Mouse (Mus musculus) forelimb bud, embryonic 11.5 days (tissue): ENCODE measurements around the gene Arfrp1.
A peak's percentile ranks its signal among the peaks of the same experiment; 100 is the strongest.

Experiments used
- DNase-seq: peaks from one replicate; pipeline ENCODE4 v3.0.0-alpha.2; 2012; ENCODE audit warnings: low read depth, low spot score

The Arfrp1 gene

DNA sequence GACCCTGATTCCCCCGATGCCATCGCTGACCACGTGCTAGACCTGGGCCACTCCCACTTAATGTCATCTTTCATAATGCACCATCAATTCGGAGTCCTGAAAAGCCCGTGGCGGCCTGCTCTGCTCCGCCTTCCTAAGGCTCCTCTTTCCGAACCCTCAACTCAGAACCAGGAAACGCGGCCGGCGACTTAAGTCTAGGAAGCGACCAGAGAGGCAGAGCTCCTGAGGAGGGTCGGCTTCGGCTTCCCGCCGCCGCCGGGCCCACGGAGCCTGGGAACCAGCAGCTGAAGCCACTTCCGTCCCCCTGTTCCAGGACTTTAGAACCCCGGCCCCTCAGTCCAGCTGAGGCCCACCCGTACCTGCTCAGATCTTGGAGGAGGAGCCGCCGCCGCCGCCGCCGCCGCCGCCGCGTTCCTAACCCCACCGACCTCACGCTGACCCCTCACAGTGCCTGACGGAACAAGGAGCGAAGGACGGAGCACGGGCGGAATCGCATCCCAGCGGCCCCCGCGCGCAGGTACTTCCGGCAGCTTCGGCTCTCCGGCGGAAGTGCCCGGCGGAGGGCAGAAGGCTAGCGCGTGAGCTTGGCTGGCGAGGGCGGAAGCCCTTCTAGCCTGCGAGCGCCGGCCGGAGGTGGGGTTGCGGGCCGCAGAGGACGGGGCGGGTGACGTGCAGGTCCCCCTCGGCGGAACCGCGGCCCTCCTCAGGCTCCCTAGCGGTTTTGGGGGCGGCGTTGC lies at the start of gene Arfrp1, which contains the start of gene Zgpat:
Arfrp1 (minus strand) TSS at position 545 of the 737 bp plus-strand sequence.
Zgpat (plus strand) TSS at position 69 of the 737 bp plus-strand sequence.
- peak; percentile 81 for DNase-seq

DNA sequence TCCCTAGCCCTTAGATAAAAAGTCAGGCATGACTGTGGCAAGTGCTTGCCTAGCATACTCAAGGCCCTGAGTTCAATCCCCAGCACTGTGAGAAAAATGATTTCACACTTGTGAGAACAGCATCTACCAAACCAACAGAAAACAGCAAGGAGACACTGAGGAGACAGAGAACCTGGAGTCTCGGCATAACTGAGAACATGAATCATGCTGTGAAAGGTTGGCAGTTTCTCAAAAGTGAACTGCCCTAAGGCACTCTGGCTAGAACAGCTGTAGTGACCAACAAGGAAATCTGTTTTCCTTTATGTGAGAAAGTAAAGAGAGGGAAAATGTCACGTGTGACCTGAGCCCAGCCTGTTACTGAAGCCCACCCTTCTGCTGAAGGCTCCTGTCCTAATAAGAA lies 47.9 kb upstream of the Arfrp1 start:
- DNase-seq, result no peak

DNA sequence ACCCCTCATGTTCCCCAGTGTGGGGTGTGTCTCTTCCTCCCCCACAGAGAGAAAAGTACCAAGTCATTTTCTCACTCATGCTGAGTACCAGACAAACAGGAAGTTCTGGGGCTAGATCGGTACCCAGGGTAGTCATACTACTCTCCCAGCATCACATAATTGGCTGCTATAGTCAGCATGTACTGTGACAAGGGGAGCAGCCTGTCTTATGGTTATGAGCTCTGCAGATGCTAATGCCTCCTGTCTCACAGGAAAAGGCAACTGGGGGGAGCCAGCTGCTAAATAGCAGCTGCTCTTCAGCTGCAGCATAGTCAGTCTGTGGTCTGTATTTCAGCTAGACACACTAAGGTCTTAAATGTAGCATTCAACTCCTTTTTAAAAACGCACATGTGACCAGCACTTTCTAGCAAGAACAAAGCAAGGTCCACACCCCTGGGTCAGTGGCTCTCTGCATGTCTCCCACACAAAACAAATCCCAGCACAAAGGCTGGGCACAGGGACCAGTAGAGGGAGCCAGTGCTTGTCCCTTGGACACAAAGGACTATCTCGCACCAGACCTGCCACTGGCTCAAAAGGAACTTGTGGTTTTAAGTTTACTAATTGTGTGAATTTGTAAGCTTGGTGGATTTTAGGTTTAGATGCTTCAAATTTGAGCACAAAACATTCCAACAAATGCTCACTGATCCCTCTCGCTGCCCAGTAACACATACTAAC lies 45.7 kb upstream of the Arfrp1 start:
- DNase-seq, result peak; percentile 61

DNA sequence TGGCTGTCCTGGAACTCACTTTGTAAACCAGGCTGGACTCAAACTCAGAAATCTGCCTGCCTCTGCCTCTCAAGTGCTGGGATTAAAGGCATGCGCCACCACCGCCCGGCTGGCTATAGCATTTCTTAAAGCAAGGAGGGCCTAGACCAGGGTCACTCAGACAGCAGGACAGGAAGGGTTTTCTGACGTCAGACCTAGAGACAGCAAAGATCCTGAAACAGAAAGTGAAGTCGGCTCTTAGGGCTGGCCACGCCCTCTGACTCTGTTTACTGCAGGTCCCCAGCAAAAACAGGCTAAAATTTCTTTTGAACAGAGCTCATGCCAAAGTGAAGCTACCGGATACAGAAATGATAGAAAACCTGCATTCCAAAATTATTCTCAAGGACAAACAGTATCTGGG lies 44.4 kb upstream of the Arfrp1 start:
- no peak for DNase-seq

DNA sequence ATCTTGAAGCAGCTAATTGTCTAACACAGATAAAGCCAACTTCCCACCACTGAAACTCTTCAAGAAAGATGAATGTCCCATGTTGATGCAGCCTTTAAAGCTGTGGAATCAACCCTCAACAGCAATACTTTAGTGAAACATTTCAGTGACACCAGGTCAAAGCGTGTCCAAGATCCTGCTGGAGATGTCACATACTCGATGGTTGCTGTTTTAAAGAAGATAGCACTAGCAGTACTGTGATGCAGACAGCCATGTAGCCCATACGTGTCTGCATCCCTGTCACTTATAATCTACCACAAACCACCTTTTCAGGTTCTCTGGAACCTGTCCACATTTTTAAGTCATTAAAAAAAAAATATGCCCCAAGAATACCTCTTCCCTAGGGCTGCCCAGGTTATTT lies 38.5 kb upstream of the Arfrp1 start:
- no peak for DNase-seq

DNA sequence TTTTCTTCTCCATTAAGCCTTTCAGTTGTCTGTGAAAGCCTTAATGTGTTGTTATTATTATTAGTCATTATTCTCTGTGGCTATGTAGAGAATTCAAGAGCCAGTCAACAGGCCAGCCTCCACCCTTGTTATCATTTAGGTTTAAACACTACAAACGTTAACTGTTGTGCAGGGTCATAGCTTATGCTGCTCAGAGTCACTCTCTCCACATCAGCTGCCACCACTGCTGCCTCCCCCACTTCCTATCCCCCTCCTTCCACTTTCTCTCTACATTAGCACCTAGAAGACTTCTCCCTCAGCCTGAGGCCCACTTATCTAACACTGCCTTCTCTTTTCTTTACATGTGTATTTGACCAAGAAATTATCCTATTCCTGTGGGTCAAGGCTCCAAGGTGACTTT lies 36.3 kb upstream of the Arfrp1 start:
- DNase-seq, result no peak

DNA sequence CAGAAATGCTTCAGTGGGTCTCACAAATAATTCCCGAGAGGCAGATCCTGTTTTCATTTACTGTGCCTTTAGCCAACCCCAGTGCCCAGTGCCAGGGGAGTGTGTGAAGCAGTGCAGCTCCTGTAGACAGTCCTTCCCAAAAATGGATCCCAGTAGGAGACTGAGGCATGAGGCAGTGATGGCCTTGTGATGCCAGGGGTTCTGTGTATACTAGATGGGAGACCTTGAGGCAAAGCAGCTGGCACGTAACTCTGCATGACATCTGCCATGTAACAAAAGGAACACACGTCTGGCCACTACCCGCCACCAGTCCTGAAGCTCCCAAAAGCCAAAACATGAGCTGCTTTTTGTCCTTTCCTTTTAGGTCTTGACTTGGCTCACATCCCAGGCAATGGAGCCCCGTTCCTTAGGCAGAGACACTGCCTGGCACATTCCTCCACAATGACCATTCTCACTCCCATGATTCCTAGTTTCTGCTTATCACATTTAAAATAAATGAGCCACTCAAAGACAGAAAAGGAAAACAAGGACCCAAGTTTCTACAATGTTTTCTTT lies 32.1 kb upstream of the Arfrp1 start:
- DNase-seq, result no peak

DNA sequence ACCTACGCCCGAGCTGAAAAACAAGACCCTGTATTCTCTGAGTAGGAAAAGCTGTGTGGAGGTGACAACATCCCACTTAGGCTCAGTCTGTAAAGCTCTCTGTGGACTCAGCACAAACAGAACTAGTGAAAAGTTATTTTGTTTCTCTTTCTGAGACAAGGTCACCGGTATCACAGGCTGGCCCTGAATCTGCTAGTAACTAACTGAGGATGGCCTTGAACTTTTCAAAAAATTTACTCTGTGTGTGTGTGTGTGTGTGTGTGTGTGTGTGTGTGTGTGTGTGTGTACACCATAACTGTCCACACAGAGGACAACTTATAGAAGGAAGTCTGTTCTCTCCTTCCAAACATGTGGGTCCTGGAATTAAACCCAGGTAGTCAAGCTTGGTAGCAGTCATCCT lies 28.9 kb upstream of the Arfrp1 start:
- no peak for DNase-seq

DNA sequence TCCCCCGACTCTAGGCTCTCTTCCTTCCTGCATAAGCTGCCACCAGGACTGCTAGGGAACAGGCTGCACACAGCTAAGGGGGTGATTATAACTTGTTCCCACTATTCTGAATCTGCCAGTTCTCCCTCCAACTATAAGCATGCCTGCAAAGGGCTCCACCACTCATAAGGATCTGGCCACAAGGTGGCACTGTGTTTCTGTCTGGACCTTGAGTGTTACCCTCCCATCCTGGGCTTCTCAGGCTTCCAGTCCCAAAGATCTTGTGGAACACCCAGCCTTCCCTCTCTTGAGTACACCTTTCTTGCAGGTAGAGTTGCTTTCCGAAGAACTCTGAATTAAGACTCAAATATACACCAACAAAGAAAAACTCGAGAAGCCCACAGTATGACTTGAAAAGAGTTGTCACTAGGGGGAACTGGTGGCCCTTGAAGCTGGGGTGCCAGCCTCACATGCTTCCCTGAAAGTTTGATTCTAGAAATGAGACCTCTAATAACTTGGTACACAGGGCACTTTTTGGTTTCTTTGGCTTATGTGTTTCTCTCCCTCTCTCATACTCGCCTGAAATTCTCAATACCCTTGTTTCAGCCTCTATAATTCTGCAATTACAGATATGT lies 27.5 kb upstream of the Arfrp1 start:
- peak; percentile 86 for DNase-seq

DNA sequence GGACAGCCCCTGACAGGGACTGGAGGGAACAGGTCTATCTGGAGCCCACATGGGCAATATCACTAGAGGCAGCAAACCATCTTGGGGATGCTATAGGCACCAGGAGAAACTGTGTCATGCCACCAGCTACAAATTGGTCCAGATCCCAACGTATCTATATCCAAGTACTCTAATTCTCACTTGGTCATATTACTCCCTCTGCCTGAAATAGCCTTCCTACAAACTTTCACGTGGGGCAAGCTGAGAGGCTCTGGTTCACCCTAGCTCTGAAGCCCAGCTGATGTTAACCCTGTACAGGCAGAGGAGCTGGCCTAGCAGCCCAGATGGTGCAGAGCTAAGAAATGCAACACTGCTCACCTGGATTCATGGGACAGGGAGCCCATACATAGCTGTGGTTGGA lies 26.3 kb upstream of the Arfrp1 start:
- no peak for DNase-seq

DNA sequence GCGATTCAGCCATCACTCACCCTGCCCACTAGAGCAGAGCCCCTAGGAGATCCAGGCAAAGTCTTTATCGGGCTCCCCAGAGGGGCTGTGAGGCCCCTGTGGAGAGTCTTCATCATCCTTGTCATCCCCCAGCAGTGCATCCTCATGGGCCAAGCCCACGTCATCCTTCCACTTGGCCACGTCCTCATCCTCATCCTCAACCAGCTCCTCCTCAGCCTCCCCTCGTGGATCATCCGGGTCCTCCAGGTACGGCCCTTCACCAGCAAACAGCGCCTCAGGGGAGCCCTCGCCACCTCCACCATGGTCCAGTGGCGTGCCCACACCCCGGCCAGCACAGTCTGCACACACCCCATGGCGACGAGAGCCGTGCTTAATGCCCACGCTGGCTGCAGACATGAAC lies 25.8 kb upstream of the Arfrp1 start:
- no peak for DNase-seq

DNA sequence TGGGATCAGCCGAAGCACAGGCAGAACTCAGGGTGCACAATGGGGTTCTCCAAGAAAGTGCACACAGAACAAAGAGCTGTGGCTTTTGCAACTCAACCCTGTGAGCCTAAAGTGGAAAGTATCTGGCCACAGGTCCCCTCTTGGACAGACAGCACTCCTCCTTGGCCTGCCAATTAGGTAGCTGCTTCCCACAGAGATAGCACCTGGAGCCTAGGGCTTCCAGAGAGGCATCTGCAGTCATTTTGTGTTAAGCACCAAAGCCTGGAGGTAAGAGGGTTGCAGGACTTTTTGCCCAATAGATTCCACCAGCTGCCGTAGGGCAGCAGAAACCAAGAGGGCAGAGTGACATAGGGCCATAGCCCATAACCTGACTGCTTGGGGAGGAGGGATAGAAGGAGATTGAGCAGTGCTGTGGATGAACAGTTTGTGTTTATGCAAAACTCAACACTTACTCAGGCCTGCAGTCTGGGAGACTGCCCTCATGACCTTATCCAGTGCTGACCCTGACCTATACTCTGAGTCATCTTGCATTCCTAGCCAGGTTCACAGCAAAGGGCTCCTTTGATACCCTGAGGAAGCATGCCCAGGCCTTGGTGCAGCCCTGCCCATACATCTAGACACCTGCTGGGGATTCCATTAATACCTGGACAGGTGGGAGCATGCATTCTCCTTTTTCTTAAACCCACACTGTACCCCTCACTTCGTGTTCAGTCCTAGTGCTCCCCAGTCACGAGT lies 25.1 kb upstream of the Arfrp1 start:
- no peak for DNase-seq

DNA sequence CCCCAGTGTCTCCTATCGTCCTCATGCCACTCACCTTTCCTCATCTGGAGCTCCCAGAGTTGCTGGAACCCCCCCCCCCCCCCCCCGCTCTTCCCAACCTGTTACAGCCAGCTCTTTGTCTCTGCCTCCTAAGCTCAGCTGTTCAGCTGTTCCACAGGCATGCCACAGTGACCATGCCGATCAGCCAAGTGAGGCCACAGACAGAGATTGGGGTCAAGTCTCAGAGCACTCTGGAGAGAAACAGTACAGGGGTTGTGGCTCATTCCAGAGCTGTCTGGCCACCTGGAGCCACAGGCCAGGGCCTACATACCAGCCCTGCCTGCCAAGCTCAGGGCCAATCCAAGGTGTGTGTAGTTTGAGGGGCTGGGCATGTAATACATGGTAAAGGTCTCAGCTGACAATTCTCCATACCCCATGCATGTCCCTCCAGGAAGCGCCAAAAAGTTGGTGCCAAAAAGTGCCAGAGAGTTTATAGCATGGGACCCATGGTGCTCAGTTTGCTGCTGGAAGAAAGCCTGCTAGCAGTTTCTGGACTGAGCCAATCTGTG lies 21.5 kb upstream of the Arfrp1 start:
- DNase-seq, result no peak

DNA sequence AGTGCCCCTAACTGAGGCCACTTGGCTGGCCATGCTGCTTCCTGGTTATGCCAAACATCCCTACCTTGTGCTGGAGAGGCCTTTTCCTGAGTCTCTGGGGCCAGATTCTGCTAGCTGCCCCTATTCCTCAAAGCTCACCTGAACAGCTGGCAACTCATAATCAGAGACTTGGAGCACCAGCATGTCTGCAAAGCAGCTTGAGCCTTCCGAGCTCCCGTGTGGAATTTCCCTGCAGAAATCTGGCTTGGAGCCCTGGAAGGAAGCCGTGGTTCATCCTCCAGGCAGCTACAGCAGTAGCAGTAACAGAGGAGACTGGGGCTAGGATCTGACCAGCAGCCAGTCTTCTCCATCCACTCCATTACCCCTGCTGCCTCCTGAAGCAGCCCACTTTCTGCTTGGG lies 20.7 kb upstream of the Arfrp1 start:
- DNase-seq, result no peak

DNA sequence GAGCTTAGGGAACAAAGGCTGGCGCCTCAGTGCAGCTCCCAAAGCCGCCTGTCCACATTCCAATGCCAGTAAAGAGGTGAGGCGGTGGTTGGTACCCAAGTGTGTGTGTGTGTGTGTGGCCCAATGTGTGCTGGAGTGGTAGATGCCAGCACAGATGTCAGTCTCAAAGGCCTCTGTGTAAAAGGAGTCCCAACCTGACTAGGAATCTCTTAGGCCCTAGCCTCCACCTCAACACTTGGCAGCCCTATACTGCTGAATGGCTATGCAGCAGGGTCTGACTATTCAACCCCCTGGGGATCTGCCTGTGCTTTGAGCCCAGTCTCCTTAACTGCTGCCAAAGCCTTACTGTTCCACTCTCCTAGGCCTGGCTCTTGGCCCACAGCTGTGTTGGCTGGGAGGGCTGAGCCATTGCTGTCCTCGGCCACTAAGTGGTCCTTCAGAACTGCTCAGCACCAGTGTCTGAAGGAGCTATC lies 19.8 kb upstream of the Arfrp1 start:
- no peak for DNase-seq

DNA sequence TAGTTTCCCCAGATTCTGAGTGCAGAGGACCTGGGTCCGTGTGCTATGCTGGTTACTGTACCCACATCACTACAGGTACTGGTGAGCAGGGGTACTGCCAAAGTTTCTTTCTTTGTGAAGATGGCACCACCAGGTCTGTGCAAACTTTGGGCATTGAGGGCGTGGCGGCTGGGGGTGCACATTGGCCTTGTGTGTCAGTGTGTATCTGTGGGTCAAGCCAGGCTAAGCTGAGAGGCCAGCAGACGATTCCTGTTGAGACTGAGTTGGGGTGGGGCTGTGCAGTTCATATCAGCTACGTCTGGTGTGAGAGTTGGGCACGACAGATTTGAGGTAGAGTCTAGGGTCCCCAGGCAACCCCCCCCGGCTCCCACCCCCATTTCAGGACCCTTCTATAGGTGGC lies 19.3 kb upstream of the Arfrp1 start:
- no peak for DNase-seq

DNA sequence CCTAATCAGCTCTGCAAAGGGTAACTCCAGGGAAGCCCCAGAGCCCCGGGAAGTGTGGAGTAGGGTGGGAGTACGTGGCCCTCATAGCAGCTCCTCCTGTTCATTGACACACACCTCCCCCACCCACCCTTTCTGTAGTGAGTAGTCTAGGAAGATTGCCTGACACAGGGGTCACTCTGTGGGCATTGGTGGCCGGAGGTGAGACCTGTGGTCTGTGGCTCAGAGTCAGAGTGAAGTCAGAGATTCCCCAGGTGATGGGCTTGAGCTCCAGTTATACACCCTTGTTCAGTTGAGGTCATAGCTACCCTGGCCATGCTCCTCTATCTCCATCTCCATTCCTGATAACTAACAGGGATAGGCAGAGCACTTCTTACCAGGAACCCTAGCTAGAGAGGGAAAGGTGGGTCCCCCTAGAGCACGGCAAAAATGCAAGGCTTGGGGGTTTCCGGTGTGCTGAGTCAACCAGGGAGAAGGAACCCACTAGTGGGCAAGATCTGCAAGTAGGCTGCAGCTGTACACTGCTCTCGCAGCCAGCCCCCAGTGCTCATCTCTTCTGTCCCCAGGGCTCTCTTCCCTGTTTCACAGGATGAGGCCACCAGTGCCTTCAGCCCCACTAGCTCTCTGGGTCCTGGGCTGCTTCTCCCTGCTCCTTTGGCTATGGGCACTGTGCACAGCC lies 16.6 kb upstream of the Arfrp1 start:
- DNase-seq, result no peak

DNA sequence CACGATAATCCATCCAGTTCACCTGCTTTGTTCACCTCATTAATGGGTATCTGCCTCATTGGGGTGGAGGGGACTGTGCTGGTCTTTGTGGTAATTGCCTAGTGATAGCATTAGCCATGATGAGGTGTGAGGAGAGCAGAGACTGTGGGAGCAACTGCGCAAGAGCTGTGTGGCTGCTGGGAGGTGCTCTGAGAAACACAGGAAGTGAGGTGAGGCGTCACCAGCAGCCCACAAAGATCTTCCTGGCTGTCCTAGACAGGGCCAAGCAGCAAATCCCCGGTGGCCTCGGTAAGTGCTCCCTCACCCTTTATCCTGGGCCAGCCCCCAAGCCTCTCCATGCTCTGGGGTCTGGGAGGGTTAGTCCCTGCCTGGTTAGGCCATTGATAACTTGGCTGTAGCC lies 15.9 kb upstream of the Arfrp1 start:
- DNase-seq, result no peak

DNA sequence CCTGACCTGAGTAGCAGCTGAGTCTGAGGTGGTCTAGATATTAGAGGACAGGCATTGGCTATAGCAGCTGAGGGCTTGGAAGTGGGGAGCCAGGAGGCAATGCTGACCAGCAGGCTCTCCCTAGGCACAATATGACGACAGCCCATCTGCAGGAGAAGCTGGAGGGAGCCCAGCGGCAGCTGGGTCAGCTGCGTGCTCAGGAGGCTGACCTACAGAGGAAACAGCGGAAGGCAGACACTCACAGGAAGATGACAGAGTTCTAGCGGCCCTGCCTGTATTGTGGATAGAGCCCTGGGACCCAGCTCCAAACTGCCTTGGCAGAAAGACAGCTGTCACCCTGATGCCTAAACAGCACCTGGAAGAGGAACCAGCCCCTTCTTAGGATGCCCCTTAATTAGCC lies 15.0 kb upstream of the Arfrp1 start:
- DNase-seq, result no peak

DNA sequence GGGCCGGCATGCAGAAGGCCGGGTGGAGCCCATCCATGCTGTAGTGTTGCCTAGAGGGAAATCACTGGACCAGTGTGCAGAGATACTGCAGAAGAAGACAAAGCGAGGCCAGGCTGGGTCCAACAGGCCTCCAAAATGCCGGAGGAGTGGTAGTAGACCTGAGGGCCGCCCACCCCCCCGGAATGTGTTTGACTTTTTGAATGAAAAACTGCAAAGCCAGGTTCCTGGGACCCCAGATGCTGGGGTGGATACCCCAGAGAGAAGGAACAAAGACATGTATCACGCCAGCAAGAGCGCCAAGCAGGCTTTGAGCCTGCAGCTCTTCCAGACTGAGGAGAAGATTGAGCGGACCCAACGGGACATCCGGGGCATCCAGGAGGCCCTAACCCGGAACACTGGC lies 14.6 kb upstream of the Arfrp1 start, which contains the start of gene Lime1:
Lime1 (plus strand) TSS at position 301 of the 400 bp plus-strand sequence.
- DNase-seq, result no peak

DNA sequence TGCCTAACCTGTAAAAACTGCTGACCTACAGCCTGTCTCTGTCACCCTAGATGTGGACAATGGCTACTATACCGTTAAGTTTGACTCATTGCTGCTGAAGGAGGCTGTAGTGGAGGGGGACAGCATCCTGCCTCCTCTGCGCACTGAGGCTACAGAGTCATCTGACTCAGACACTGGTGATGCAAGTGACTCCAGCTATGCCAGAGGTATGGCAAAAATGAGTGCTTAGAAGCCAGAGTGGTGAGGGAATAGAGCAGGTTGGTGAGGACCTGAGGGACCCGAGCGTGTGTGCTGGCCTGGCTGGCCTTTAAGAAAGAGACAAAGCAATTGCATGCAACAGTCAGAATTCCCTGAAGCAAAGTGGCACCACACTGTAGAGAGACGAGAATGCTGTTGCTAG lies 13.5 kb upstream of the Arfrp1 start:
- DNase-seq, result no peak
